Mouse (Mus musculus) lung, embryonic 14.5 days (tissue): ENCODE data around the gene Tjp1. TPM values are rescaled to one million over a fixed set of nuclear protein-coding genes. Genes with fewer than 3 reads are reported as not detected.

Experiments used
- ATAC-seq: fragments of 200-750 bp; cut with Nextera tagmentation; 2 replicates; pipeline ENCODE4 v1.8.0; 2017; ENCODE audit warnings: mild to moderate bottlenecking, moderate TSS enrichment, moderate library complexity; ENCODE audit not compliant: insufficient read depth
- DNase-seq: peaks from one replicate; pipeline ENCODE4 v3.0.0-alpha.2; 2015
- H3K27ac ChIP-seq: fragments of 300-500 bp; sonication (generic); 2 replicates; pipeline ENCODE4 v1.5.1; 2014; ENCODE audit warnings: low read depth, mild to moderate bottlenecking, moderate library complexity
- H3K27me3 ChIP-seq: fragments of 300-500 bp; sonication (generic); 2 replicates; pipeline ENCODE4 v1.6.1; 2014; ENCODE audit warnings: low read length, control low read depth; ENCODE audit not compliant: insufficient read depth
- H3K36me3 ChIP-seq: fragments of 300-500 bp; sonication (generic); 2 replicates; pipeline ENCODE4 v1.6.1; 2014; ENCODE audit warnings: control low read depth; ENCODE audit not compliant: insufficient read depth
- H3K4me1 ChIP-seq: fragments of 300-500 bp; sonication (generic); 2 replicates; pipeline ENCODE4 v1.6.1; 2014; ENCODE audit warnings: antibody characterized with exemption, control low read depth; ENCODE audit not compliant: insufficient read depth
- H3K4me2 ChIP-seq: fragments of 300-500 bp; sonication (generic); 2 replicates; pipeline ENCODE4 v1.6.1; 2014; ENCODE audit warnings: mild to moderate bottlenecking
- H3K4me3 ChIP-seq: fragments of 300-500 bp; sonication (generic); 2 replicates; pipeline ENCODE4 v1.5.1; 2014; ENCODE audit warnings: low read depth, low read length
- H3K9ac ChIP-seq: fragments of 300-500 bp; sonication (generic); 2 replicates; pipeline ENCODE4 v1.6.1; 2014
- H3K9me3 ChIP-seq: fragments of 300-500 bp; sonication (generic); 2 replicates; pipeline ENCODE4 v1.6.1; 2016; ENCODE audit warnings: low read depth, low read length, control low read depth
- CTCF ChIP-seq: IDR thresholded peaks from 2 replicates; pipeline ENCODE4 v1.5.1; 2016; ENCODE audit warnings: antibody characterized with exemption, low read depth
- WGBS: fragments of 180-500 bp; shearing (Covaris S2); extraction: QIAGEN DNeasy Blood & Tissue Kit; methylation state at CpG from one replicate; pipeline ENCODE4 v1.1.7; 2014; 5-methylcytosine and 5-hydroxymethylcytosine counted together
- polyA plus RNA-seq: library from polyadenylated mRNA; unstranded; fragments of >200 nt; fragmentation: Nextera tagmentation; extraction: Ambion mirVana; gene quantifications from 2 replicates; pipeline ENCODE4 v1.2.1, GENCODE M21; 2014

Tjp1 gene
- polyA plus RNA-seq, 1 experiment from 2014 or later, result 32.2 TPM

DNA sequence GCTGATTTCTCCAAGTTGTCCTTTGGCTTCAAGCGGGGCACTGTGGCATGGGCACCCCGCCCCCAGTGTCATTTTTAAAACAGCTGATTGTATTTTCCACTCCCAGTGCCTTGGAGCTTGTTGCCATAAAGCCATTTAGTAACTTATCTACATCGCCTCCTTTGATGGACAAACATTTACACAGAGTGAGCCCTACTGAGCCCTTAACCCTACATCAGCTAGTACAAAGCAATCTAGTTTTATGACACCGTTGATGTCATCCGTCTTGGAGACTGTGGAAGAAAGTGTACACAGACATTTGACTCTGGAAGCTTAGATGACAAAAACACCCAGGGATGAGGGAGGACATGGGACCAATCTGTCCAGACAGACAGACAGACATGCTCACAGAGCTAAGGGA, 20.2 kb downstream of the Tjp1 start:
- Histone ChIP-seq H3K4me3 (no peak overlapping the region), H3K4me2 (no peak overlapping the region), H3K4me1 (no peaks in the 10 kb centered on the region), H3K36me3 (no peaks in the 10 kb centered on the region), H3K9ac (no peak overlapping the region), H3K9me3 (no peaks in the 10 kb centered on the region), H3K27me3 (no peaks in the 10 kb centered on the region), H3K27ac (no peak overlapping the region)
- ATAC-seq (no peak), DNase-seq (no peak)
- no peak for TF ChIP-seq CTCF
- 52% methylated on average over 5 of the region's 5 CpGs for WGBS

DNA sequence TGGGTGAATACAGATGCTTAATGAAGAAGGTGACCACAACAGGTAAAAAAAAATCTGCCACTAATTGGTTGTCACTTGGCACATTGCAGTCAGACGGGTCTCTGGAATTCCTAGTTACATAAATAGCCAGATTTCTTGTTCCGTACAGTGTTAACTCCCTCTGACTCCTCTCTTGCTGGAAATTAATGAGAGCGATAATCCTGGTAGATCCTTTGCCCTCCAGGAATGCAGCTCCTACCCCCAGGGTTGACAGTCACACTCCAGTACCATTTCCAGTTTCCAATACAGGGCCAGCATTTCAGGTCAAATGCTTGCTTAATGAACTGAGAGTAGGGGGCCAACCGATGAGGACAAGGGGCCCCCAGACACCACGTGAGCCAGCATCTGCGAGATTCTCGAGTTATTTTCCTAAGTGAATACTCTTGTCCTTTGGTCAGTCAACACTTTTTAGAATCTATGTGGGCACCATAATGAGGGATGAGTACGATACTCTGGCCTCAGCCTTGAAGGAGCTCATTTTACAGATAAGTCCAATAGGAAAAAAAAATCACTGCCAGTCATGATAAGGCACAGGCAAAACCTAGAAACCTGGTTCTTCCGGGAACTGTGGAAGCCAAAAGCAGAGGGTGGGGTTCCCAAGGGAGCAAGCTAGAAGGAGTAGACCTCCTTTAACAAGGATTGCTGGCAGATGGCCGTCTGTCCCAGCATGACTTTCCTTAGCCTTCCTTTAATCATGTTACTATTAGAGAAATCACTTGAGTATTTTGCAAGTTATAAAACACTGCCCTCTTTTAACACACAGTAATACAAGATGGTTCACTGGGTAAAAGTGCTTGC, 24.9 kb downstream of the Tjp1 start:
- no peak for TF ChIP-seq CTCF

GRCm38 (mm10) chr7:65500746-65501145, 26.8 kb downstream of the Tjp1 start:
- Histone ChIP-seq H3K36me3 (no peaks in the 10 kb centered on the region), H3K27me3 (no peaks in the 10 kb centered on the region), H3K9ac (no peak overlapping the region), H3K4me3 (no peak overlapping the region), H3K9me3 (no peaks in the 10 kb centered on the region), H3K27ac (no peak overlapping the region), H3K4me1 (no peaks in the 10 kb centered on the region), H3K4me2 (no peak overlapping the region)
- ATAC-seq (no peak), DNase-seq (no peak)
- no peak for TF ChIP-seq CTCF
- WGBS, result 34% methylated on average over 7 of the region's 7 CpGs

More for the DNA sequence above, 24.9 kb downstream of the Tjp1 start:
- H3K4me1 ChIP-seq, result no peaks in the 10 kb centered on the region
- H3K4me2 ChIP-seq, result no peak overlapping the region
- WGBS, result 48% methylated on average over 10 of the region's 10 CpGs
- H3K36me3 ChIP-seq, result no peaks in the 10 kb centered on the region
- H3K9ac ChIP-seq, result no peak overlapping the region
- ATAC-seq (no peak), DNase-seq (no peak)
- H3K4me3 ChIP-seq, result no peak overlapping the region
- no peak overlapping the region for H3K27ac ChIP-seq
- H3K27me3 ChIP-seq, result no peaks in the 10 kb centered on the region
- no peaks in the 10 kb centered on the region for H3K9me3 ChIP-seq

DNA sequence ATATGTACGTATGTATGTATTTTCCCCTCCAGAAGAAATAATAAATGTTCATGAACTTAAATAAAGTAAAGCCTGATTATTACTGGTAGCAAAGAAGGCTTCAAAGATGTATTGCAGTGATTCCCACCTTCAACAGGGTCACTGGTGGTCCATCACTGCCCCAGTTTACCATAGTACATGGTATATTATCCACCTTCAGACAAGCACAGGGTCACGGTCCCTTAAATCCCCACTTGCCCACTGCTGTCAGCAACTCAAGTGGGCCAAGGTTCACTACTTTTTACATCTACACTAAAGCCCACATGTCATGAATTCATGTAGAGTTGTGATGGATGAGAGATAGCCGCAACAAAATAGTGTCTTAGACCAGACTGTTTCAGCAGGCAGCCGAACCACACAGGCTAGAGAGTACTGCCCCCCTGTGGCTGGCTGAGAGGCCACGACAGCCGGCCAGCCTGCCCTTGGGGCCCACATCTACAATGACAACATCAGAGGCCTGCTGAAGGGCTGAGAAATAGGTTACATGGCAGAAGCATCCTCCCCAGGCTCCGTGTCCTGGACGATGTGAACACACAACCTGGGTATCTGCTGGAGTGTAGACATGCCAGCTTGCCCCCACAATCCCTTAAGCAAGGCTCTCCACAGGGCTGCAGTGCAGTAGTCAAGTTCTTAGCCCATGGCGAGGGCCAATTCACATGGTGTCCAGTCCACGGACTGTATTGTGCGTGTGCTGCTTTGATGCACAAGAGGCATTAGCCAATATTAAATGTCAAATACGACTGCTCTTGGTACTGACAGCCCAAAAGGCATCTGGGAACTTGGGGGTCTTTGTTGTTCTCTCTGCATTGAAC, 29.6 kb downstream of the Tjp1 start:
- no peaks in the 10 kb centered on the region for H3K36me3 ChIP-seq
- TF ChIP-seq CTCF, result peak; percentile 90
- ATAC-seq (peak; percentile 84), DNase-seq (peak; percentile 84)
- H3K9ac ChIP-seq, result no peak overlapping the region
- H3K27ac ChIP-seq, result no peak overlapping the region
- H3K9me3 ChIP-seq, result no peaks in the 10 kb centered on the region
- WGBS, result 51% methylated on average over 12 of the region's 12 CpGs
- H3K27me3 ChIP-seq, result no peaks in the 10 kb centered on the region
- no peak overlapping the region for H3K4me2 ChIP-seq
- H3K4me1 ChIP-seq, result no peaks in the 10 kb centered on the region
- H3K4me3 ChIP-seq, result no peak overlapping the region

DNA sequence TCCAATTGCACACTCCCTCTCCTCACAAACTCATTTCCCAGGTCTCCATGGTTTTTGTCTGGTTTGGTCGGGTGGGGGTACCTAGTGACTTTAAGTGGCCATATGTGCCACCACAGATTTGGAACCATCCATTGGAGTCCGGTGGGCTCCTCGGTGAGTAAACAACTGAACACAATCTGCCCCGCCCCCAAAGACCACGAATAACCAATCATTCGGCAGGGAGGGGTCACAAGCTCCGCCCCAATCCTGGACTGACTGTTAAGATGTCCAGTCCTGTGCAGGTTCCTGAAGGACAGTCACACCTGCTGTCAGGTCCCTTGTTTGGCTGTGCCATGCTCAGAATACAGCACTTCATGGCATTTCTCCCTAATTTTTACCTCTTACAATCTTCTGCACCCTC, 37.1 kb downstream of the Tjp1 start:
- Histone ChIP-seq H3K4me3 (no peak overlapping the region), H3K4me1 (no peaks in the 10 kb centered on the region), H3K27ac (no peak overlapping the region), H3K27me3 (no peaks in the 10 kb centered on the region), H3K4me2 (no peak overlapping the region), H3K9ac (no peak overlapping the region), H3K9me3 (no peaks in the 10 kb centered on the region), H3K36me3 (no peaks in the 10 kb centered on the region)
- no peak for TF ChIP-seq CTCF
- DNase-seq (no peak), ATAC-seq (no peak)
- WGBS, result 82% methylated on average over 7 of the region's 7 CpGs

- no peak overlapping the region for H3K27ac ChIP-seq
- no peak overlapping the region for H3K4me3 ChIP-seq
- no peak for TF ChIP-seq CTCF
- no peaks in the 10 kb centered on the region for H3K9me3 ChIP-seq
- no peaks in the 10 kb centered on the region for H3K27me3 ChIP-seq
- DNase-seq (no peak), ATAC-seq (no peak)
- 64% methylated on average over 9 of the region's 9 CpGs for WGBS
- H3K4me2 ChIP-seq, result no peak overlapping the region
- H3K36me3 ChIP-seq, result no peaks in the 10 kb centered on the region
- H3K9ac ChIP-seq, result no peak overlapping the region
- no peaks in the 10 kb centered on the region for H3K4me1 ChIP-seq
Observed at GRCm38 (mm10) chr7:65489742-65490141, 37.8 kb downstream of the Tjp1 start.

- H3K27me3 ChIP-seq, result no peaks in the 10 kb centered on the region
- H3K4me3 ChIP-seq, result no peak overlapping the region
- H3K4me1 ChIP-seq, result no peaks in the 10 kb centered on the region; the same call in 1 of the 2 replicates
- no peak for TF ChIP-seq CTCF
- H3K9ac ChIP-seq, result no peak overlapping the region
- no peaks in the 10 kb centered on the region for H3K9me3 ChIP-seq
- H3K27ac ChIP-seq, result no peak overlapping the region
- H3K36me3 ChIP-seq, result no peaks in the 10 kb centered on the region
- 82% methylated on average over 6 of the region's 6 CpGs for WGBS
- no peak overlapping the region for H3K4me2 ChIP-seq
- ATAC-seq (no peak), DNase-seq (no peak)
Observed at GRCm38 (mm10) chr7:65489195-65489594, 38.4 kb downstream of the Tjp1 start.
